Mouse (Mus musculus): Measurements from ENCODE around the gene Olfr613. TPM values are rescaled to one million over a fixed set of nuclear protein-coding genes. Genes with fewer than 3 reads are reported as not detected.
"Not testable (repeated sequence)": the region's sequence is repeated elsewhere in the genome, so short reads cannot be mapped to it uniquely, and the experiment has no call there.

Olfr613 gene
- total RNA-seq (2021) (not detected), polyA plus RNA-seq (2012; rRNA removed) (not detected in 2 replicates)
- long read RNA-seq: 0 reads

GRCm38 (mm10) chr7:103547774-103548173 is at the start of gene Olfr613:
Gene Olfr613 (plus strand): TSS chr7:103548074.
- no peak within 1 kb of the TSS for H3K9ac ChIP-seq (ENCODE audit: low read depth, low read length)
- no peaks in the 10 kb centered on the region for H3K27me3 ChIP-seq (ENCODE audit: control insufficient read depth, insufficient read depth, low read length)
- intact Hi-C loops (cut with DNase I): no loop called here
- no peaks in the 10 kb centered on the region for H3K36me3 ChIP-seq (ENCODE audit: control insufficient read depth, insufficient read depth, low read length)
- H3K27ac ChIP-seq: no peak within 1 kb of the TSS
- H3K4me1 ChIP-seq (ENCODE audit: control insufficient read depth, insufficient read depth, low read length): no peaks in the 10 kb centered on the region
- TF ChIP-seq CTCF (IDR thresholded peaks at IDR 0.05): no peak
- TF ChIP-seq EP300 (IDR thresholded peaks at IDR 0.05; ENCODE audit: insufficient read depth, low read depth, low read length): no peak
- no peak for TF ChIP-seq POLR2A (IDR thresholded peaks at IDR 0.05; ENCODE audit: insufficient read depth, low read depth, low read length)
- WGBS: 50% methylated on average over 2 of the region's 2 CpGs
- no peak for DNase-seq
- H3K79me2 ChIP-seq (replicated peaks; ENCODE audit: control insufficient read depth, insufficient read depth, low read length): no peaks in the 10 kb centered on the region
- H3K4me3 ChIP-seq: no peak within 1 kb of the TSS

GRCm38 (mm10) chr7:103512022-103512421 is 35.9 kb upstream of the Olfr613 start, which contains the start of gene Olfr610:
Gene Olfr610 (minus strand): TSS chr7:103512122.
- Histone ChIP-seq H3K79me2 (replicated peaks; ENCODE audit: control insufficient read depth, insufficient read depth, low read length) (no peaks in the 10 kb centered on the region), H3K4me3 (no peak within 1 kb of the TSS), H3K27me3 (ENCODE audit: control insufficient read depth, insufficient read depth, low read length) (no peaks in the 10 kb centered on the region), H3K27ac (no peak within 1 kb of the TSS), H3K4me1 (ENCODE audit: control insufficient read depth, insufficient read depth, low read length) (no peaks in the 10 kb centered on the region), H3K9ac (ENCODE audit: low read depth, low read length) (no peak within 1 kb of the TSS), H3K36me3 (ENCODE audit: control insufficient read depth, insufficient read depth, low read length) (no peaks in the 10 kb centered on the region)
- TF ChIP-seq CTCF (IDR thresholded peaks at IDR 0.05) (no peak), POLR2A (IDR thresholded peaks at IDR 0.05; ENCODE audit: insufficient read depth, low read depth, low read length) (no peak), EP300 (IDR thresholded peaks at IDR 0.05; ENCODE audit: insufficient read depth, low read depth, low read length) (no peak)
- no peak for DNase-seq
- intact Hi-C loops (cut with DNase I): no loop called here
- 77% methylated on average over 2 of the region's 2 CpGs for WGBS

- intact Hi-C loops (cut with DNase I); H3K4me1 ChIP-seq (ENCODE audit: control insufficient read depth, insufficient read depth, low read length); H3K4me3 ChIP-seq; H3K27ac ChIP-seq; H3K27me3 ChIP-seq (ENCODE audit: control insufficient read depth, insufficient read depth, low read length); H3K9ac ChIP-seq (ENCODE audit: low read depth, low read length); DNase-seq; H3K36me3 ChIP-seq (ENCODE audit: control insufficient read depth, insufficient read depth, low read length); H3K79me2 ChIP-seq (replicated peaks; ENCODE audit: control insufficient read depth, insufficient read depth, low read length): not testable (repeated sequence)
- 52% methylated on average over 1 of the region's 1 CpGs for WGBS
These were observed 27.1 kb upstream of the Olfr613 start, which contains the start of gene Olfr611 for GRCm38 (mm10) chr7:103520746-103521145. Gene Olfr611 (minus strand): TSS chr7:103520846.

DNA sequence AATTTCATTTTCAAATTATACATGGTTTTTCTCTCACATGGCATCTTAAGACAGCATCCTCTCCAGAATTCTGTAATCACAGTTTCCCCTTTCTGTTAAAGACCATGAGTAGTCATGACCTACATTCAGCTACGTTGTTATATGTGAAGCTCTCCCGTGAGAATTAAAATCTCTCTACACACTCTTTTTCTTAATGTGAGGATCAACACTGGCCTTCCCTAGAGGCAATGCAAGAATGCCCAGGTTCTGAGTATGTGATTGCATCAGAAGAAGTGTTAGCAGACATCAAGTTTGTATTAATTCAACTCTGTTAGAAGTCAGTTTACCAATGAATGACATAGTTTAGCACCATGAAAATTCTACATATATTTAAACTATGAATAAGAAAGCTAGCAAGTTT is 5.3 kb upstream of the Olfr613 start, which contains the start of gene Olfr612:
TSS of gene Olfr612 (minus strand) at position 101 of the 400 bp plus-strand sequence.
- H3K36me3 ChIP-seq (ENCODE audit: control insufficient read depth, insufficient read depth, low read length); H3K79me2 ChIP-seq (replicated peaks; ENCODE audit: control insufficient read depth, insufficient read depth, low read length); H3K27me3 ChIP-seq (ENCODE audit: control insufficient read depth, insufficient read depth, low read length); DNase-seq; intact Hi-C loops (cut with DNase I); H3K4me1 ChIP-seq (ENCODE audit: control insufficient read depth, insufficient read depth, low read length); H3K9ac ChIP-seq (ENCODE audit: low read depth, low read length); H3K4me3 ChIP-seq; H3K27ac ChIP-seq: not testable (repeated sequence)
- WGBS: 70% methylated on average over 2 of the region's 2 CpGs

- 76% methylated on average over 2 of the region's 2 CpGs for WGBS
These were observed 7.9 kb downstream of the Olfr613 start, which contains the start of gene Olfr615 for GRCm38 (mm10) chr7:103555779-103556178. Gene Olfr615 (plus strand): TSS chr7:103556079.

GRCm38 (mm10) chr7:103569043-103569442 is 21.2 kb downstream of the Olfr613 start, which contains the start of gene Olfr616:
Gene Olfr616 (minus strand): TSS chr7:103569143.
- H3K27me3 ChIP-seq (ENCODE audit: control insufficient read depth, insufficient read depth, low read length): no peaks in the 10 kb centered on the region
- H3K9ac ChIP-seq (ENCODE audit: low read depth, low read length): no peak within 1 kb of the TSS
- H3K79me2 ChIP-seq (replicated peaks; ENCODE audit: control insufficient read depth, insufficient read depth, low read length): no peaks in the 10 kb centered on the region
- H3K36me3 ChIP-seq (ENCODE audit: control insufficient read depth, insufficient read depth, low read length): no peaks in the 10 kb centered on the region
- intact Hi-C loops (cut with DNase I): no loop called here
- no peaks in the 10 kb centered on the region for H3K4me1 ChIP-seq (ENCODE audit: control insufficient read depth, insufficient read depth, low read length)
- no peak for DNase-seq
- 64% methylated on average over 3 of the region's 3 CpGs for WGBS
- TF ChIP-seq CTCF (IDR thresholded peaks at IDR 0.05) (no peak), POLR2A (IDR thresholded peaks at IDR 0.05; ENCODE audit: insufficient read depth, low read depth, low read length) (no peak), EP300 (IDR thresholded peaks at IDR 0.05; ENCODE audit: insufficient read depth, low read depth, low read length) (no peak)
- H3K27ac ChIP-seq: no peak within 1 kb of the TSS
- H3K4me3 ChIP-seq: no peak within 1 kb of the TSS

More at GRCm38 (mm10) chr7:103555779-103556178, 7.9 kb downstream of the Olfr613 start, which contains the start of gene Olfr615:
- no peaks in the 10 kb centered on the region for H3K36me3 ChIP-seq (ENCODE audit: control insufficient read depth, insufficient read depth, low read length)
- H3K27me3 ChIP-seq (ENCODE audit: control insufficient read depth, insufficient read depth, low read length): no peaks in the 10 kb centered on the region
- H3K4me1 ChIP-seq (ENCODE audit: control insufficient read depth, insufficient read depth, low read length): no peaks in the 10 kb centered on the region
- no peak for DNase-seq
- H3K27ac ChIP-seq: no peak within 1 kb of the TSS
- H3K4me3 ChIP-seq: no peak within 1 kb of the TSS
- H3K9ac ChIP-seq (ENCODE audit: low read depth, low read length): no peak within 1 kb of the TSS
- TF ChIP-seq POLR2A (IDR thresholded peaks at IDR 0.05; ENCODE audit: insufficient read depth, low read depth, low read length) (no peak), CTCF (IDR thresholded peaks at IDR 0.05) (no peak), EP300 (IDR thresholded peaks at IDR 0.05; ENCODE audit: insufficient read depth, low read depth, low read length) (no peak)
- intact Hi-C loops (cut with DNase I): no loop called here
- H3K79me2 ChIP-seq (replicated peaks; ENCODE audit: control insufficient read depth, insufficient read depth, low read length): no peaks in the 10 kb centered on the region

All from heart, adult 2 months (tissue).